Mouse (Mus musculus): Measurements from ENCODE around the gene Itk. TPM values are rescaled to one million over a fixed set of nuclear protein-coding genes. Genes with fewer than 3 reads are reported as not detected.

Itk gene
- polyA plus RNA-seq, 1 experiment from 2014 or later = 0.09 TPM

GRCm38 (mm10) chr11:46386556-46386955, 2.8 kb downstream of the Itk start:
- no peaks in the 10 kb centered on the region for H3K27me3 ChIP-seq (ENCODE audit: insufficient read depth, poor library complexity, severe bottlenecking)
- H3K9me3 ChIP-seq = no peaks in the 10 kb centered on the region
- no peak overlapping the region for H3K4me3 ChIP-seq
- H3K36me3 ChIP-seq = no peaks in the 10 kb centered on the region
- peak; percentile 4 for DNase-seq (ENCODE audit: low spot score)
- H3K4me1 ChIP-seq = no peaks in the 10 kb centered on the region
- WGBS = 80% methylated on average over 8 of the region's 8 CpGs
- no peak overlapping the region for H3K27ac ChIP-seq

GRCm38 (mm10) chr11:46384925-46385324, 4.4 kb downstream of the Itk start:
- Histone ChIP-seq H3K9me3 (no peaks in the 10 kb centered on the region), H3K36me3 (no peaks in the 10 kb centered on the region), H3K4me3 (no peak overlapping the region), H3K27me3 (ENCODE audit: insufficient read depth, poor library complexity, severe bottlenecking) (no peaks in the 10 kb centered on the region), H3K27ac (no peak overlapping the region), H3K4me1 (no peaks in the 10 kb centered on the region)
- 75% methylated on average over 2 of the region's 2 CpGs for WGBS
- DNase-seq (ENCODE audit: low spot score) = no peak

- H3K9me3 ChIP-seq = no peaks in the 10 kb centered on the region
- no peak overlapping the region for H3K27ac ChIP-seq
- no peaks in the 10 kb centered on the region for H3K4me1 ChIP-seq
- H3K36me3 ChIP-seq = no peaks in the 10 kb centered on the region
- H3K4me3 ChIP-seq = no peak overlapping the region
- H3K27me3 ChIP-seq (ENCODE audit: insufficient read depth, poor library complexity, severe bottlenecking) = no peaks in the 10 kb centered on the region
- no peak for DNase-seq (ENCODE audit: low spot score)
- 96% methylated on average over 4 of the region's 4 CpGs for WGBS
Observed at GRCm38 (mm10) chr11:46382466-46382865, 6.8 kb downstream of the Itk start.

- no peak for DNase-seq (ENCODE audit: low spot score)
- 85% methylated on average over 7 of the region's 7 CpGs for WGBS
- no peak overlapping the region for H3K4me3 ChIP-seq
- H3K27me3 ChIP-seq (ENCODE audit: insufficient read depth, poor library complexity, severe bottlenecking) = no peaks in the 10 kb centered on the region
- no peaks in the 10 kb centered on the region for H3K4me1 ChIP-seq
- H3K9me3 ChIP-seq = no peaks in the 10 kb centered on the region
- H3K27ac ChIP-seq = no peak overlapping the region
- no peaks in the 10 kb centered on the region for H3K36me3 ChIP-seq
Observed at GRCm38 (mm10) chr11:46380097-46380675, 9.1 kb downstream of the Itk start.

- DNase-seq (ENCODE audit: low spot score) = peak; percentile 33
- Histone ChIP-seq H3K4me1 (no peaks in the 10 kb centered on the region), H3K27ac (no peak overlapping the region), H3K9me3 (no peaks in the 10 kb centered on the region), H3K36me3 (no peaks in the 10 kb centered on the region), H3K4me3 (no peak overlapping the region), H3K27me3 (ENCODE audit: insufficient read depth, poor library complexity, severe bottlenecking) (no peaks in the 10 kb centered on the region)
- WGBS = 81% methylated on average over 8 of the region's 8 CpGs
Observed at GRCm38 (mm10) chr11:46377819-46378782, 11.2 kb downstream of the Itk start.

- Histone ChIP-seq H3K36me3 (no peaks in the 10 kb centered on the region), H3K4me1 (no peaks in the 10 kb centered on the region), H3K27ac (no peak overlapping the region), H3K27me3 (ENCODE audit: insufficient read depth, poor library complexity, severe bottlenecking) (no peaks in the 10 kb centered on the region), H3K9me3 (no peaks in the 10 kb centered on the region), H3K4me3 (no peak overlapping the region)
- WGBS = 93% methylated on average over 1 of the region's 1 CpGs
- DNase-seq (ENCODE audit: low spot score) = no peak
Observed at GRCm38 (mm10) chr11:46377316-46377715, 12.0 kb downstream of the Itk start.

GRCm38 (mm10) chr11:46375015-46375414, 14.3 kb downstream of the Itk start:
- no peak overlapping the region for H3K4me3 ChIP-seq
- H3K9me3 ChIP-seq = no peaks in the 10 kb centered on the region
- peak; percentile 33 for DNase-seq (ENCODE audit: low spot score)
- H3K36me3 ChIP-seq = no peaks in the 10 kb centered on the region
- H3K27me3 ChIP-seq (ENCODE audit: insufficient read depth, poor library complexity, severe bottlenecking) = no peaks in the 10 kb centered on the region
- H3K27ac ChIP-seq = no peak overlapping the region
- no peaks in the 10 kb centered on the region for H3K4me1 ChIP-seq
- WGBS = 81% methylated on average over 8 of the region's 8 CpGs

- H3K9me3 ChIP-seq = no peaks in the 10 kb centered on the region
- no peaks in the 10 kb centered on the region for H3K4me1 ChIP-seq
- no peak overlapping the region for H3K27ac ChIP-seq
- H3K4me3 ChIP-seq = no peak overlapping the region
- no peaks in the 10 kb centered on the region for H3K27me3 ChIP-seq (ENCODE audit: insufficient read depth, poor library complexity, severe bottlenecking)
- WGBS = 86% methylated on average over 13 of the region's 13 CpGs
- DNase-seq (ENCODE audit: low spot score) = peak; percentile 50
- no peaks in the 10 kb centered on the region for H3K36me3 ChIP-seq
Observed at GRCm38 (mm10) chr11:46373071-46374030, 16.0 kb downstream of the Itk start.

GRCm38 (mm10) chr11:46372331-46372953, 16.9 kb downstream of the Itk start:
- DNase-seq (ENCODE audit: low spot score) = no peak
- 80% methylated on average over 8 of the region's 8 CpGs for WGBS
- H3K27ac ChIP-seq = no peak overlapping the region

GRCm38 (mm10) chr11:46371250-46371649, 18.1 kb downstream of the Itk start:
- Histone ChIP-seq H3K27me3 (ENCODE audit: insufficient read depth, poor library complexity, severe bottlenecking) (no peaks in the 10 kb centered on the region), H3K4me1 (no peaks in the 10 kb centered on the region), H3K4me3 (no peak overlapping the region), H3K27ac (no peak overlapping the region), H3K36me3 (no peaks in the 10 kb centered on the region), H3K9me3 (no peaks in the 10 kb centered on the region)
- no peak for DNase-seq (ENCODE audit: low spot score)
- 85% methylated on average over 8 of the region's 8 CpGs for WGBS

More at GRCm38 (mm10) chr11:46372331-46372953, 16.9 kb downstream of the Itk start:
- Histone ChIP-seq H3K9me3 (no peaks in the 10 kb centered on the region), H3K27me3 (ENCODE audit: insufficient read depth, poor library complexity, severe bottlenecking) (no peaks in the 10 kb centered on the region), H3K4me1 (no peaks in the 10 kb centered on the region), H3K4me3 (no peak overlapping the region), H3K36me3 (no peaks in the 10 kb centered on the region)

- Histone ChIP-seq H3K36me3 (no peaks in the 10 kb centered on the region), H3K4me1 (no peaks in the 10 kb centered on the region), H3K4me3 (no peak overlapping the region), H3K27ac (no peak overlapping the region), H3K9me3 (no peaks in the 10 kb centered on the region), H3K27me3 (ENCODE audit: insufficient read depth, poor library complexity, severe bottlenecking) (no peaks in the 10 kb centered on the region)
- no peak for DNase-seq (ENCODE audit: low spot score)
- 89% methylated on average over 4 of the region's 4 CpGs for WGBS
Observed at GRCm38 (mm10) chr11:46370457-46370856, 18.9 kb downstream of the Itk start.

- DNase-seq (ENCODE audit: low spot score) = no peak
- Histone ChIP-seq H3K4me1 (no peaks in the 10 kb centered on the region), H3K9me3 (no peaks in the 10 kb centered on the region), H3K36me3 (no peaks in the 10 kb centered on the region), H3K27ac (no peak overlapping the region), H3K27me3 (ENCODE audit: insufficient read depth, poor library complexity, severe bottlenecking) (no peaks in the 10 kb centered on the region), H3K4me3 (no peak overlapping the region)
- 74% methylated on average over 3 of the region's 3 CpGs for WGBS
Observed at GRCm38 (mm10) chr11:46366357-46366756, 23.0 kb downstream of the Itk start.
